Mouse (Mus musculus) intestine, postnatal 0 days (tissue): Measurements from ENCODE around the gene Dnajb13. TPM values are rescaled to one million over a fixed set of nuclear protein-coding genes. Genes with fewer than 3 reads are reported as not detected.

Source experiments
- ATAC-seq: fragments of 200-750 bp; cut with Nextera tagmentation; 2 replicates; pipeline ENCODE4 v1.8.0; 2017; ENCODE audit warnings: mild to moderate bottlenecking, moderate TSS enrichment, moderate library complexity
- H3K27ac ChIP-seq: fragments of 300-500 bp; sonication (generic); 2 replicates; pipeline ENCODE4 v1.5.1; 2014; ENCODE audit warnings: mild to moderate bottlenecking, low read depth, low read length, moderate library complexity
- H3K27me3 ChIP-seq: fragments of 300-500 bp; sonication (generic); replicated peaks from 2 replicates; pipeline ENCODE4 v1.6.1; 2014; ENCODE audit warnings: low read length, mixed read lengths; ENCODE audit not compliant: control insufficient read depth, insufficient read depth
- H3K36me3 ChIP-seq: fragments of 300-500 bp; sonication (generic); 2 replicates; pipeline ENCODE4 v1.6.1; 2014; ENCODE audit warnings: mild to moderate bottlenecking, moderate library complexity; ENCODE audit not compliant: control insufficient read depth, insufficient read depth
- H3K4me1 ChIP-seq: fragments of 300-500 bp; sonication (generic); replicated peaks from 2 replicates; pipeline ENCODE4 v1.6.1; 2014; ENCODE audit warnings: antibody characterized with exemption, low read length, mixed read lengths; ENCODE audit not compliant: control insufficient read depth, insufficient read depth
- H3K4me2 ChIP-seq: fragments of 300-500 bp; sonication (generic); replicated peaks from 2 replicates; pipeline ENCODE4 v1.6.1; 2014; ENCODE audit warnings: low read depth, mild to moderate bottlenecking, moderate library complexity
- H3K4me3 ChIP-seq: fragments of 300-500 bp; sonication (generic); 2 replicates; pipeline ENCODE4 v1.5.1; 2014; ENCODE audit warnings: low read depth, low read length
- H3K9ac ChIP-seq: fragments of 300-500 bp; sonication (generic); 2 replicates; pipeline ENCODE4 v1.6.1; 2014; ENCODE audit warnings: mild to moderate bottlenecking, low read depth, low read length
- H3K9me3 ChIP-seq: fragments of 300-500 bp; sonication (generic); 2 replicates; pipeline ENCODE4 v1.6.1; 2016; ENCODE audit warnings: mixed run types; ENCODE audit not compliant: control insufficient read depth
- CTCF ChIP-seq: sonication (generic); IDR thresholded peaks from 2 replicates; pipeline ENCODE4 v1.5.1; 2016; ENCODE audit warnings: low read depth, mild to moderate bottlenecking, control low read depth, antibody characterized with exemption, moderate library complexity
- WGBS: fragments of 180-500 bp; shearing (Covaris S2); extraction: QIAGEN DNeasy Blood & Tissue Kit; methylation state at CpG from one replicate; pipeline ENCODE4 v1.1.7; 2014; 5-methylcytosine and 5-hydroxymethylcytosine counted together
- polyA plus RNA-seq: library from polyadenylated mRNA; unstranded; fragments of >200 nt; fragmentation: Nextera tagmentation; extraction: Ambion mirVana; gene quantifications from 2 replicates; pipeline ENCODE4 v1.2.1, GENCODE M21; 2015

Dnajb13 gene
- polyA plus RNA-seq, 1 experiment from 2014 or later, result 0.17 TPM

DNA sequence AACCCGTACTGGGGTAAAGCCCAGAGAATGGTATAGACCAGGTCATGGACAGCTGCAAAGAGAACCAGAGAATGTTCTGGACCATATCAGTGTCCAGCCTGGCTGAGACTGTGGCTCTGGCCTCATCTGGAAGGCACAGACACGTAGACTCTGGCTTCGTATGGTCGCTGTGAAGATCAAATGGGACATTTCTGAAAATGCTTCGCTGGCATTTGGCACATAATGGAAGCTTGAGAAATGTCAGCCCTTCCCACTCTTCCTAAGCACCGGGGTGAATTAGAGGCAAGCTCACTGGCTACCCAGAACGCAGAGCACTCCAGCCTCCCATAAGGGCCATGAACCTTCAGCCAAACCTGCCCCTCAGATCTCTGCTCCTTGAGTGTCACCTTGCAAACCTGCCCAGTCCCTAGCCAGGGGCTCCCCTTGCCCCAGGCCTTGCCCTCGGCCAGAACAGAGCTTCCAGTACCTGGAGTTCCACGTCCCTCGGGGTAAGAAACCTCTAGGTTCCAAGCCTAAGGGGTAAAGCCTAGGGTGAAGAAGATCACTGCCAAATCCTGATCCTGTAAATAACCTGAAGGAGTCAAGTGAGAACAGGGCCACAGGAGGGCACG is 43.9 kb downstream of the Dnajb13 start:
- TF ChIP-seq CTCF, result no peak
- H3K27me3 ChIP-seq, result no peaks in the 10 kb centered on the region
- H3K4me2 ChIP-seq, result no peak overlapping the region
- H3K9me3 ChIP-seq, result no peaks in the 10 kb centered on the region
- no peak overlapping the region for H3K9ac ChIP-seq
- WGBS, result 92% methylated on average over 11 of the region's 11 CpGs
- no peak overlapping the region for H3K27ac ChIP-seq
- peaks cover 12% of the 10 kb centered on the region; the same call in 1 of the 2 replicates for H3K36me3 ChIP-seq
- H3K4me3 ChIP-seq, result no peak overlapping the region
- H3K4me1 ChIP-seq, result 0 out of 2 replicates have a peak, but pooled peaks cover 2% of the 10 kb centered on the region
- ATAC-seq, result no peak

GRCm38 (mm10) chr7:100469502-100469901 is 45.3 kb downstream of the Dnajb13 start:
- H3K9me3 ChIP-seq, result no peaks in the 10 kb centered on the region
- H3K4me1 ChIP-seq, result 0 out of 2 replicates have a peak, but pooled peaks cover 6% of the 10 kb centered on the region
- H3K36me3 ChIP-seq, result peaks cover 15% of the 10 kb centered on the region; the same call in 1 of the 2 replicates
- TF ChIP-seq CTCF, result no peak
- 92% methylated on average over 1 of the region's 1 CpGs for whole genome bisulfite sequencing
- no peak for ATAC-seq
- H3K27me3 ChIP-seq, result no peaks in the 10 kb centered on the region
- H3K27ac ChIP-seq, result no peak overlapping the region
- H3K9ac ChIP-seq, result no peak overlapping the region
- no peak overlapping the region for H3K4me3 ChIP-seq
- H3K4me2 ChIP-seq, result no peak overlapping the region

- no peak for TF ChIP-seq CTCF
- ATAC-seq, result no peak
- Histone ChIP-seq H3K9ac (no peak overlapping the region), H3K36me3 (peaks cover 16% of the 10 kb centered on the region; the same call in 1 of the 2 replicates), H3K4me2 (no peak overlapping the region), H3K27ac (no peak overlapping the region), H3K9me3 (no peaks in the 10 kb centered on the region), H3K4me1 (0 out of 2 replicates have a peak, but pooled peaks cover 6% of the 10 kb centered on the region), H3K27me3 (no peaks in the 10 kb centered on the region), H3K4me3 (no peak overlapping the region)
- WGBS, result 86% methylated on average over 6 of the region's 6 CpGs
These were observed 46.0 kb downstream of the Dnajb13 start for GRCm38 (mm10) chr7:100468761-100469160.

DNA sequence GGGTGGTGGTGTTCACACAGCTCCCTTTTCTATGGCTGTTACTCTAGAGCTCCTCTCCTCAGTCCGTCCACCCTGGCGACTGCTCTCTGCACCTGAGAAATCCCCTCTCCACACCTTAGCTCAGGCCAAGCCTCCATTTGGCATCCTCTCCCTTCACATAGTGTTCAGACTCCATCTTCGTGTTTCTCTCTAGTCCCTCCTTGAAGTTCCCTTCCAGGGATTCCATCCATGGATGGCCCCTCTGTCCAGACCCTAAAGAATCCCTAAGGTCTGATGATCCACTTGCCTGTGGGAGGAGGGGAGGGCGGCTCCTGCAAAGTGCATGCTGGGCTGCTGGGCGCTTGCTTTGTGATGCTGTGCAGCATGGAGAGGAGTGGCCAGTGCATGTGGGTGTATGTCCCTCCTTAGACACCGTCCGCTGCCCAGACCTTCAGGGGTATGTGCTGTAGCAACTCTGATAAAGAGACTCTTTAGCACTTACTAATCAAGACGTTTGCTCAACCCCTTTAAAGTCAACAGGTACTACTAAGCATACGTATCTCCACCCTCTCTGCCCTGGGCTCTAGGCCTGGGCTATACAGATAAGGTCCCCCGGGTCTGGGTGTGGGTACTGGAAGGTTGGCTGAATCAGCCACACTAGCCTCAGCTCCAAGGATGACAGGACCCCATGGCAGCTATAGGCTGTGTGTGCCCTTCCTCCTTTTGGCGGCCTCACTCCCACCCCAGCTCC is 47.8 kb downstream of the Dnajb13 start:
- 81% methylated on average over 11 of the region's 11 CpGs for WGBS
- H3K9me3 ChIP-seq, result no peaks in the 10 kb centered on the region
- 0 out of 2 replicates have a peak, but pooled peaks cover 6% of the 10 kb centered on the region for H3K4me1 ChIP-seq
- no peak overlapping the region for H3K9ac ChIP-seq
- H3K36me3 ChIP-seq, result peaks cover 16% of the 10 kb centered on the region; the same call in 1 of the 2 replicates
- no peak overlapping the region for H3K27ac ChIP-seq
- TF ChIP-seq CTCF, result no peak
- no peak for ATAC-seq
- H3K4me3 ChIP-seq, result no peak overlapping the region
- no peak overlapping the region for H3K4me2 ChIP-seq
- no peaks in the 10 kb centered on the region for H3K27me3 ChIP-seq

DNA sequence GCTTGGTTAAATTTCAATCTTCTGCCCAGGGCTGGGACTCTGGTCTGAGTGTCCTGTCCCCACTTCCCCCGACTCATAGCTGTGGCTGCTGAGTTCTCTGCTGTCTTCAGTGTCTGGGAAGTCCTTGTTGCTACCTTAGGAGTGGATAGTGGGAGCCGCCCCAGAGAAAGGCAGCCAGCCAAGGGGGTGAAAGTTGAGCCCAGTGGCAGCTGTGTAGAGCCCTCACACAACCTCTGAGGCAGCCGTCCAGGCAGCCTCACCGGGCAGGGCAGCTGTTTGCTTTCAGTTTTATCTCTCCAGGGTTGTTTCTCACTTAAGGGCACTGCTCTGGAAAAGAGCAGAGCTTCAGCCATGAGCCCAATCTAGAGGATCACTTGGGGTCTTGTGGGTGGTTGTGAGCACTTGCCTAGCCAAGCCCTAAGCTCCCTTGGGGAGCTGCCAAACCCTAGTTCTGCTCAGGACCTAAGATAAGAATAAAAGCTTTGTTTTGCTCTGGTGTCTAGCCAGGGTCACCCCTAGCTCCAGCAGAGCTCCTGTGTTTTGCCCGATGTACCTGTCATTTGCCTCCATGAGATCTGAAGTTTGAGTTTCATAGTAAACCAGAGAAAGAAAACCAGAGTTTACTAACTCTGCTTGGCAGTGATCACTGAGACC is 49.0 kb downstream of the Dnajb13 start:
- H3K9me3 ChIP-seq, result no peaks in the 10 kb centered on the region
- no peak overlapping the region for H3K9ac ChIP-seq
- peak overlapping the region; percentile 52 for H3K4me2 ChIP-seq
- peak overlapping the region; percentile 70 for H3K27ac ChIP-seq
- H3K4me3 ChIP-seq, result no peak overlapping the region
- H3K27me3 ChIP-seq, result no peaks in the 10 kb centered on the region
- 0 out of 2 replicates have a peak, but pooled peaks cover 6% of the 10 kb centered on the region for H3K4me1 ChIP-seq
- 19% methylated on average over 5 of the region's 5 CpGs for WGBS
- ATAC-seq, result peak; percentile 91
- TF ChIP-seq CTCF, result no peak
- H3K36me3 ChIP-seq, result peaks cover 16% of the 10 kb centered on the region; the same call in 1 of the 2 replicates

DNA sequence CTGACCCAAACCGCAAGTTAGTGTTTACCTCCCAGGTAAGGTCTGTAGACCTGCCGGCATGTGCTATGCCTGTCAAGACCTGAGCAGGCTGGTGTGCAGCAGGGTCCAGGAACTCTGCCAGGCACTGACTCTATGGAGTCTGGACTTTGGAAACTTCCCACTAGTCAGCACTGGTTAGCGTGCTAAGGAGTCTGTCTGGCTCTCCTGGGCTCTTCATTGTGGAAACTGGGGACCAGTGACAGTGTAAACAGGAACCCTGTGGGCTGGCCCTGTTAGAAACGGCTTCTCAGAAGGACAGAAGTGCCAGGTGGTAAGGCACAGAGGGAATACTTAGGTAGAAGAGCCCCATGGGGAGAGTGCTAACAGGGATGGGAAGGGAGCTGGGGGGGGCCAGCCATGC is 49.5 kb downstream of the Dnajb13 start:
- WGBS, result 37% methylated on average over 4 of the region's 4 CpGs
- Histone ChIP-seq H3K4me3 (no peak overlapping the region), H3K36me3 (peaks cover 16% of the 10 kb centered on the region; the same call in 1 of the 2 replicates), H3K27me3 (no peaks in the 10 kb centered on the region), H3K4me1 (0 out of 2 replicates have a peak, but pooled peaks cover 6% of the 10 kb centered on the region), H3K9ac (no peak overlapping the region), H3K27ac (peak overlapping the region; percentile 70), H3K4me2 (peak overlapping the region; percentile 52), H3K9me3 (no peaks in the 10 kb centered on the region)
- no peak for TF ChIP-seq CTCF
- peak; percentile 73 for ATAC-seq
